13 mouse cellular contexts compared by ENCODE assay signal in the genomic region with DNA sequence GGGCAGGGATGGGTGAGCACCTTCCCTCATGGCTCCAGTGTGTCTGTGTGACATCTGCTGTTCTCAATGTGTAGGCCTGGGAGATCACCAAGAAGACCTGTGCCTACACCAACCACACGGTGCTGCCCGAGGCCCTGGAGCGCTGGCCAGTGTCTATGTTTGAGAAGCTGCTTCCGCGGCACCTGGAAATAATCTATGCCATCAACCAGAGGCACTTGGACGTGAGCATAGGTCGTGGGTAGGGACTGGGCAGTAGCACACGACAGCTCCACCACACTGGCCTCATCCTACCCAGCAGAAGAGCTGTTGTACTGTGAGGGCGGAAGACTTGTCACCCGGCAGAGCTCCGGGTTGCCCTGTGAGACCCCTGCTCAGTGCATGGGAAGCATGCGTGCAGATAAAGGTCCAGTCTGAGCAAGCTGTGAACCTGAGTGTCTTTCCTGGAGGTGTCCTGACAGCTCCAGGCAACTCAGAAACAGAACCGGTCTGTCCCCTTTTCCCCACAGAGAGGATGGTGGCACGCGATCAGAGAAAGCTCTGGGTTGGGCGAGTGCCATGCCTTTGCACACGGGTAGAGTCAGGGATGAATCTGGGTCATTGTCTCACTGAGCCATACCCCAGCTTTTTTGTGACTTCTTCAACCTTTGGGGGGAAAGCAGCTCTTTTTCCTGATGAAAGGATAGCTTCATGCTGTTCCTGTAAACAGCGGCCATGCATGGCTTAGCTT. TPM values are rescaled to one million over a fixed set of nuclear protein-coding genes. Genes with fewer than 3 reads are reported as not detected.
DNase-seq lines count a peak whose midpoint lies in the region.
"Had no signal": no experiment of that assay in that cellular context is flagged by ENCODE, and none has a peak within 500 bp of the region (broad histone marks: within the 10 kb centered on the region; RNA-seq: fewer than 3 reads in every experiment).

No protein-coding gene starts in this region.

- DNase-seq in adrenal gland, postnatal 10 days: peak; percentile 75
- DNase-seq in adrenal gland, postnatal 4 days (ENCODE audit: low spot score in 2 of 2): no peak
- peak; percentile 39 to 50 for DNase-seq in left cerebral cortex, postnatal 14 days (ENCODE audit: low spot score in 2 of 2)
- no peak for DNase-seq in left cerebral cortex, postnatal 36 days (ENCODE audit: low spot score in 2 of 2)
- peak; percentile 58 for DNase-seq in cerebellum, adult 11 months
- peak; percentile 66 for DNase-seq in fat pad, adult 2 months (ENCODE audit: extremely low read depth, low read depth, low spot score)
- DNase-seq in thymus, adult 18-20 months: no peak
- DNase-seq in kidney, postnatal 4 days: no peak
- DNase-seq: kidney, adult 8-10 months; layer of hippocampus, adult 9-11 months; lung, adult 18-20 months; right cerebral cortex, postnatal 25 days; thymus, postnatal 25 days had no signal

- intact Hi-C loops in left cerebral cortex, postnatal 14 days (cut with DNase I): no loop called here
- intact Hi-C loops in left cerebral cortex, postnatal 36 days (cut with DNase I): no loop called here

RNA-seq across cellular contexts. Expression of a gene that starts 30.3 kb away (rescaled TPM):
- total RNA-seq in adrenal gland, postnatal 10 days (2021): 10 to 100 TPM; 46.8 to 51.4 TPM
- total RNA-seq in adrenal gland, postnatal 4 days (2021): 10 to 100 TPM; 52.2 to 54.5 TPM
- total RNA-seq in left cerebral cortex, postnatal 14 days (2021): 100 to 1,000 TPM; 120 to 124 TPM
- total RNA-seq in left cerebral cortex, postnatal 36 days (2021): 100 to 1,000 TPM; 116 to 126 TPM

Comparison
In these comparisons a context has a peak if more than half of its experiments do, and no peak if none do; other contexts are left out.
1. DNase-seq: peak in adrenal gland, postnatal 10 days (single experiment), left cerebral cortex, postnatal 14 days (2 of 2), cerebellum, adult 11 months (single experiment) and fat pad, adult 2 months (single experiment); none in adrenal gland, postnatal 4 days (0 of 2), left cerebral cortex, postnatal 36 days (0 of 2), thymus, adult 18-20 months (0 of 2) and kidney, postnatal 4 days (0 of 2).